Mouse (Mus musculus) erythroblast, embryonic 14.5 days (primary cell): ENCODE data around the gene Acap1.

Source experiments
- GATA1 ChIP-seq: IDR thresholded peaks from 2 replicates; pipeline ENCODE4 v1.6.1; 2012; ENCODE audit warnings: low read length, inconsistent platforms, mixed read lengths
- TAL1 ChIP-seq: IDR thresholded peaks from 3 replicates; pipeline ENCODE4 v1.6.1; 2012; ENCODE audit warnings: low read length, inconsistent platforms, mixed read lengths

DNA sequence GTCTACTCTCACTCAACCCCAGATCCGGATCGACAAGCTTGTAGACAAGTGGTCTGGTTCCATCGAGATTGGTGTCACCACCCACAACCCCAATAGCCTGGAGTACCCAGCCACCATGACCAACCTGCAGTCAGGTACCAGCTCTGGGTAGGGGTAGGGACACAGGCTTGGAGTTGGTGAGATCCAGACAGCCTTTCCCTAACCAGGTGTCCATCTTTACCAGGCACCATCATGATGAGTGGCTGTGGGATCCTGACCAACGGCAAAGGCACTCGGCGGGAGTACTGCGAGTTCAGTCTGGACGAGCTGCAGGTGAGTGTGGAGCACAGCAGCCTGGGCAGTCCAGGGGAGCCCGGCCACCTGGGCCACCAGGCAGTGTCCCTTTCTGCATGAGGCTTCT lies 9.0 kb upstream of the Acap1 start:
- TF ChIP-seq TAL1 = no peak
- TF ChIP-seq GATA1 = no peak
